22 mouse cellular contexts compared by ENCODE assay signal in the genomic region with DNA sequence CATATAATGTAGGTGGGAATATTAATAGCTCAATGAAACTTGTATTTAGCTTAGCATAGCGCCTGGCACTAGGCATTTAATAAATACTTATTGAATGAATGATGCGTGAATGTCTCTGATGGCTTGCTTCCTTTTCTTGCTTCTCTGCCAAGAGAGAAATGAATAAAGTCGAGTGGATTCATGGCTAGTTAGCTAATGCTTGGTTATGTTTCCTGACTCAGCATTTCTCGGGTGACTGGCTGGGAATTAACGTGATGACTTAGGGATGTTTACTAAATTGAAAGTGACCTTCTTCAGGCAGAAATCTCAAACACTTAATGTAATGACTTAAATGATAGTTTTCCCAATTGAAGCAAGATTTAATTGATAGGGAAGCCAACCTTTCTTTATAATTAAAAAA. TPM values are rescaled to one million over a fixed set of nuclear protein-coding genes. Genes with fewer than 3 reads are reported as not detected.
DNase-seq lines count a peak whose midpoint lies in the region; ATAC-seq and TF ChIP-seq lines count a peak whose summit lies in the region.
"Had no signal": no experiment of that assay in that cellular context is flagged by ENCODE, and none has a peak within 500 bp of the region (broad histone marks: within the 10 kb centered on the region; RNA-seq: fewer than 3 reads in every experiment).

No protein-coding gene starts in this region.

- peaks cover 8% of the 10 kb centered on the region for H3K4me1 ChIP-seq in forebrain, embryonic 14.5 days (ENCODE audit: control insufficient read depth, insufficient read depth, low read length)
- H3K4me1 ChIP-seq in forebrain, embryonic 11.5 days (replicated peaks; ENCODE audit: control insufficient read depth, insufficient read depth, low read length): no peaks in the 10 kb centered on the region
- no peaks in the 10 kb centered on the region for H3K4me1 ChIP-seq in kidney, adult 2 months (ENCODE audit: control insufficient read depth, insufficient read depth, low read length)
- H3K4me1 ChIP-seq in midbrain, embryonic 11.5 days (ENCODE audit: control insufficient read depth, insufficient read depth, low read length): no peaks in the 10 kb centered on the region
- no peaks in the 10 kb centered on the region for H3K4me1 ChIP-seq in midbrain, embryonic 14.5 days (ENCODE audit: control insufficient read depth, insufficient read depth, low read length)
- H3K4me1 ChIP-seq in ES-E14 (ENCODE audit: control insufficient read depth in 2 of 2, insufficient read depth in 2 of 2, low read length in 2 of 2, poor library complexity in 1 of 2): peaks cover 0 to 3% of the 10 kb centered on the region in 2 experiments; a peak in 1 of 4 replicates
- H3K4me1 ChIP-seq: embryonic facial prominence, embryonic 12.5 days; heart, embryonic 10.5 days had no signal

- H3K27me3 ChIP-seq in forebrain, embryonic 14.5 days (replicated peaks; ENCODE audit: control insufficient read depth, insufficient read depth, low read length): no peaks in the 10 kb centered on the region
- H3K27me3 ChIP-seq in forebrain, embryonic 11.5 days (ENCODE audit: control insufficient read depth, insufficient read depth, low read length): no peaks in the 10 kb centered on the region
- H3K27me3 ChIP-seq in kidney, adult 2 months (replicated peaks; ENCODE audit: control insufficient read depth, insufficient read depth, low read length): no peaks in the 10 kb centered on the region
- no peaks in the 10 kb centered on the region for H3K27me3 ChIP-seq in midbrain, embryonic 11.5 days (ENCODE audit: control insufficient read depth, insufficient read depth, low read length)
- no peaks in the 10 kb centered on the region for H3K27me3 ChIP-seq in midbrain, embryonic 14.5 days (ENCODE audit: control insufficient read depth, insufficient read depth, low read length)
- H3K27me3 ChIP-seq: embryonic facial prominence, embryonic 12.5 days; forebrain, embryonic 15.5 days had no signal

- TF ChIP-seq POLR2A in kidney, adult 2 months (IDR thresholded peaks at IDR 0.05; ENCODE audit: low read depth, low read length): no peak

- no peak overlapping the region for H3K4me2 ChIP-seq in forebrain, embryonic 14.5 days (ENCODE audit: low read length)
- H3K4me2 ChIP-seq in forebrain, embryonic 11.5 days (ENCODE audit: low read depth, low read length, severe bottlenecking): no peak overlapping the region
- no peak overlapping the region for H3K4me2 ChIP-seq in midbrain, embryonic 11.5 days
- no peak overlapping the region for H3K4me2 ChIP-seq in midbrain, embryonic 14.5 days (ENCODE audit: low read length)
- H3K4me2 ChIP-seq: embryonic facial prominence, embryonic 12.5 days; forebrain, embryonic 15.5 days had no signal

- peak; percentile 13 for DNase-seq in forebrain, embryonic 14.5 days (ENCODE audit: low spot score)
- no peak for DNase-seq in forebrain, embryonic 11.5 days (ENCODE audit: low spot score)
- DNase-seq in kidney, adult 2 months: peak; percentile 23
- no peak for DNase-seq in kidney, postnatal 14 days
- DNase-seq in midbrain, embryonic 11.5 days (ENCODE audit: low spot score, missing footprints): peak; percentile 73
- DNase-seq in midbrain, embryonic 14.5 days: no peak
- no peak for DNase-seq in ES-E14 (ENCODE audit: low read depth, low spot score)
- DNase-seq in layer of hippocampus, postnatal 10 days (ENCODE audit: low spot score in 2 of 2): no peak
- DNase-seq: adrenal gland, adult 2 months; adrenal gland, postnatal 25 days; cerebellum, adult 2 months; embryo, embryonic 11 days; gastrocnemius, postnatal 36 days; heart, postnatal 10 days had no signal

- no peak overlapping the region for H3K9ac ChIP-seq in forebrain, embryonic 14.5 days (ENCODE audit: low read length)
- no peak overlapping the region for H3K9ac ChIP-seq in forebrain, embryonic 11.5 days (ENCODE audit: low read length)
- H3K9ac ChIP-seq in midbrain, embryonic 11.5 days (ENCODE audit: low read length): no peak overlapping the region
- no peak overlapping the region for H3K9ac ChIP-seq in midbrain, embryonic 14.5 days (replicated peaks; ENCODE audit: low read length)
- H3K9ac ChIP-seq in ES-E14 (ENCODE audit: insufficient read depth, low read depth, low read length, poor library complexity, severe bottlenecking): no peak overlapping the region
- H3K9ac ChIP-seq: embryonic facial prominence, embryonic 12.5 days; forebrain, embryonic 15.5 days had no signal

- H3K36me3 ChIP-seq in forebrain, embryonic 14.5 days (ENCODE audit: control insufficient read depth, insufficient read depth, low read length): no peaks in the 10 kb centered on the region
- H3K36me3 ChIP-seq in forebrain, embryonic 11.5 days (ENCODE audit: control insufficient read depth, insufficient read depth, low read length): no peaks in the 10 kb centered on the region
- no peaks in the 10 kb centered on the region for H3K36me3 ChIP-seq in kidney, adult 2 months (ENCODE audit: control insufficient read depth, insufficient read depth, low read length)
- no peaks in the 10 kb centered on the region for H3K36me3 ChIP-seq in midbrain, embryonic 11.5 days (ENCODE audit: control insufficient read depth, insufficient read depth, low read length)
- H3K36me3 ChIP-seq in midbrain, embryonic 14.5 days (ENCODE audit: control insufficient read depth, insufficient read depth, low read length): no peaks in the 10 kb centered on the region
- no peaks in the 10 kb centered on the region for H3K36me3 ChIP-seq in ES-E14 (ENCODE audit: control insufficient read depth, insufficient read depth, low read length, poor library complexity, severe bottlenecking)
- H3K36me3 ChIP-seq: embryonic facial prominence, embryonic 12.5 days; forebrain, embryonic 15.5 days; heart, embryonic 10.5 days had no signal

- no peak for TF ChIP-seq CTCF in kidney, adult 2 months (conservative IDR thresholded peaks at IDR 0.05; ENCODE audit: insufficient read depth, insufficient read length, low read depth, low read length)

- H3K27ac ChIP-seq in forebrain, embryonic 14.5 days (ENCODE audit: low read depth, low read length): no peak overlapping the region
- H3K27ac ChIP-seq in forebrain, embryonic 11.5 days (ENCODE audit: low read depth, low read length): no peak overlapping the region
- H3K27ac ChIP-seq in kidney, adult 2 months (ENCODE audit: insufficient read depth, low read depth, low read length): no peak overlapping the region
- H3K27ac ChIP-seq in midbrain, embryonic 11.5 days (ENCODE audit: low read depth, low read length): no peak overlapping the region
- H3K27ac ChIP-seq in midbrain, embryonic 14.5 days (replicated peaks; ENCODE audit: low read depth, low read length): no peak overlapping the region
- no peak overlapping the region for H3K27ac ChIP-seq in ES-E14 (ENCODE audit: insufficient read depth, low read depth, low read length, poor library complexity, severe bottlenecking)
- H3K27ac ChIP-seq: embryonic facial prominence, embryonic 12.5 days; forebrain, embryonic 15.5 days; heart, embryonic 10.5 days had no signal

- no peak overlapping the region for H3K4me3 ChIP-seq in forebrain, embryonic 14.5 days (ENCODE audit: low read depth, low read length)
- H3K4me3 ChIP-seq in forebrain, embryonic 11.5 days (ENCODE audit: low read depth, low read length): no peak overlapping the region
- H3K4me3 ChIP-seq in kidney, adult 2 months (ENCODE audit: insufficient read depth, low read depth, low read length): no peak overlapping the region
- H3K4me3 ChIP-seq in midbrain, embryonic 11.5 days (ENCODE audit: low read depth, low read length): no peak overlapping the region
- H3K4me3 ChIP-seq in midbrain, embryonic 14.5 days (replicated peaks; ENCODE audit: low read depth, low read length): no peak overlapping the region
- no peak overlapping the region for H3K4me3 ChIP-seq in ES-E14 (ENCODE audit: insufficient read depth in 1 of 2, low read depth in 1 of 2, low read length in 2 of 2, poor library complexity in 1 of 2, severe bottlenecking in 1 of 2)
- H3K4me3 ChIP-seq: embryonic facial prominence, embryonic 12.5 days; forebrain, embryonic 15.5 days; heart, embryonic 10.5 days had no signal

- in situ Hi-C loops in ES-E14 (cut with MboI; ENCODE audit: low sequenced_read_pairs in 2 of 2, unreplicated experiment in 2 of 2): no loop called here

- H3K9me3 ChIP-seq in forebrain, embryonic 14.5 days (replicated peaks; ENCODE audit: control insufficient read depth, low read length): no peaks in the 10 kb centered on the region
- no peaks in the 10 kb centered on the region for H3K9me3 ChIP-seq in forebrain, embryonic 11.5 days (ENCODE audit: control insufficient read depth, low read length)
- no peaks in the 10 kb centered on the region for H3K9me3 ChIP-seq in midbrain, embryonic 11.5 days (ENCODE audit: control insufficient read depth, low read length)
- no peaks in the 10 kb centered on the region for H3K9me3 ChIP-seq in midbrain, embryonic 14.5 days (ENCODE audit: control insufficient read depth, low read length)
- H3K9me3 ChIP-seq in ES-E14 (ENCODE audit: control insufficient read depth, insufficient read depth, low read depth, low read length): no peaks in the 10 kb centered on the region
- H3K9me3 ChIP-seq: embryonic facial prominence, embryonic 12.5 days; forebrain, embryonic 15.5 days; heart, embryonic 10.5 days had no signal

- WGBS in forebrain, embryonic 14.5 days: 68% methylated on average over 5 of the region's 5 CpGs
- 83% methylated on average over 5 of the region's 5 CpGs for WGBS in forebrain, embryonic 11.5 days
- 22% methylated on average over 5 of the region's 5 CpGs for WGBS in kidney, adult 2 months
- 80% methylated on average over 5 of the region's 5 CpGs for WGBS in midbrain, embryonic 11.5 days
- WGBS in midbrain, embryonic 14.5 days: 72% methylated on average over 5 of the region's 5 CpGs

- ATAC-seq in forebrain, embryonic 14.5 days: no peak
- ATAC-seq in forebrain, embryonic 11.5 days (replicated peaks; ENCODE audit: low FRiP score): no peak
- ATAC-seq in midbrain, embryonic 11.5 days (ENCODE audit: low FRiP score): no peak
- ATAC-seq in midbrain, embryonic 14.5 days (ENCODE audit: low FRiP score, low TSS enrichment): no peak
- ATAC-seq: forebrain, embryonic 15.5 days; hindbrain, embryonic 16.5 days had no signal

TF ChIP-seq in ES-E14, 5 proteins besides CTCF, POLR2A, EP300 and RAD21 (continues in another document):
- TF ChIP-seq ZNF384 (IDR thresholded peaks at IDR 0.05; ENCODE audit: low read depth, low read length) (no peak), MAFK (IDR thresholded peaks at IDR 0.05; ENCODE audit: insufficient read depth, low read depth, low read length) (peak; percentile 81), ZC3H11A (IDR thresholded peaks at IDR 0.05; ENCODE audit: borderline replicate concordance, low read depth, low read length) (no peak), CHD2 (IDR thresholded peaks at IDR 0.05; ENCODE audit: low read depth, low read length) (no peak)

RNA-seq across cellular contexts. Expression of a gene that starts 1.3 kb away (rescaled TPM):
- polyA plus RNA-seq in forebrain, embryonic 14.5 days (2014; fragmentation: Nextera tagmentation; extraction: Ambion mirVana): not detected in 2 replicates
- polyA plus RNA-seq in forebrain, embryonic 11.5 days (2014; fragmentation: Nextera tagmentation; extraction: Ambion mirVana): not detected in 2 replicates
- 3.0 and 3.6 TPM in 2 replicates for polyA plus RNA-seq in kidney, adult 2 months (2012; rRNA removed)
- not detected in 2 replicates for polyA plus RNA-seq in midbrain, embryonic 11.5 days (2014; fragmentation: Nextera tagmentation; extraction: Ambion mirVana)
- not detected in 2 replicates for polyA plus RNA-seq in midbrain, embryonic 14.5 days (2014; fragmentation: Nextera tagmentation; extraction: Ambion mirVana)
- not detected in 2 replicates for total RNA-seq in ES-E14 (2012; rRNA removed)
- total RNA-seq in layer of hippocampus, postnatal 10 days (2021): not detected
- total RNA-seq: adrenal gland, postnatal 25 days; common myeloid progenitor, adult 5-6 weeks; hematopoietic stem cell, adult 5-6 weeks had no signal
- polyA plus RNA-seq: adrenal gland, adult 2 months; C2C12; embryonic facial prominence, embryonic 12.5 days; forebrain, embryonic 15.5 days; hindbrain, embryonic 16.5 days; intestine, embryonic 14.5 days had no signal

Comparison
In these comparisons a context has a peak if more than half of its experiments do, and no peak if none do; other contexts are left out.
1. DNase-seq: peak in forebrain, embryonic 14.5 days (single experiment), kidney, adult 2 months (single experiment) and midbrain, embryonic 11.5 days (single experiment); none in forebrain, embryonic 11.5 days (single experiment), kidney, postnatal 14 days (single experiment), midbrain, embryonic 14.5 days (single experiment), ES-E14 (single experiment) and layer of hippocampus, postnatal 10 days (0 of 2).